Mouse (Mus musculus): ENCODE results near the gene Kbtbd13.
A peak's percentile ranks its signal among the peaks of the same experiment; 100 is the strongest.

The Kbtbd13 gene

DNA sequence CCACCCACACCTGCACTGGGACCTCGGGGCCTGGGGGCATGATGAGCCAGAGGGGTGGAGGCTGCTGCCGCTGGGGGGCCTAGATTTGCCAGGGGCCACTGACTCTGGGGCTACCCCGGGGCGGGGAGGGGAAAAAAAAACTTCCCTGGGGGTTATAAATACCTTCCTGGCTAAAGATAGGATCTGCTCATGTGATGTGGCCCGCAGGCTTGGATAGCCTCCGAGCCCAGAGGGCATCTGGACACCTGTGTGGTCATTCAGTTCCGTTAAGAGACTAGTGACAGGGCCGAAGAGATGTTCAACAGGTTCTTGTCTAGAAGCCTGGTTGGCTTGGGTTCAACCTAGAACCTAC lies at the start of gene Kbtbd13:
Gene Kbtbd13 (minus strand): TSS at position 40 of the 352 bp plus-strand sequence.
- DNase-seq, result no peak

DNA sequence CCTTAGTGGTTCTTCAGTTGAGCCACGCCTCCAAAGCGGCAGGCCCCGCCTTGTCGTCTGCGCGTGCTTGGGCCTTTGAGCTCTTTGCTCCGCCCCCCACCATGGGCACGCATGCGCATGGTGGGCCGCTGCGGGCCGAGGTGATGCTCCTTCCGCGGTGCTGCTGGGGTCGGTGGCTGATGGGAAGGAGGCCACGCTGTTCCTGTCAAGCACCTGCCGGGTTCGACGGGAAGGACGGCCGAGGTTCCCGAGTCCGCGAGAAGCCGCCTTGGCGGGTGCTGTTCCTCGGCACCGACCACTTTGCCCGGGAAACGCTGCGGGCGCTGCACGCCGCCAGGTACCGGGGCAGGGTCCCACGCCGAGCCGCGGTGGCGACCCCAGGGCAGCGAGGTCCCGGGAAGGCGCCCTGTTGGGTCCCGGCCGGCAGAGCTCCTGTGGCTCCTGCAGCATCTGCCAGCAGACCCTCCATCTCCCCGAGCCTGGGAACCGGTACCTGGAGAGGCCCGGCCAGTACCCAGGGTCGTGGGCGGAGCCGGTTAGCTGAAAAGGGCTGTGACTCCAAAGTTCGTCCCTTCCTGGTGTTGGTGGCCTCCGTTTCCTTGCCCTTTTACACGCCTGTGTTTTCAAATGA lies 44.3 kb upstream of the Kbtbd13 start, which contains the start of gene Mtfmt:
Gene Mtfmt (plus strand): TSS at position 112 of the 631 bp plus-strand sequence.
- DNase-seq, result peak; percentile 96 to 99

DNA sequence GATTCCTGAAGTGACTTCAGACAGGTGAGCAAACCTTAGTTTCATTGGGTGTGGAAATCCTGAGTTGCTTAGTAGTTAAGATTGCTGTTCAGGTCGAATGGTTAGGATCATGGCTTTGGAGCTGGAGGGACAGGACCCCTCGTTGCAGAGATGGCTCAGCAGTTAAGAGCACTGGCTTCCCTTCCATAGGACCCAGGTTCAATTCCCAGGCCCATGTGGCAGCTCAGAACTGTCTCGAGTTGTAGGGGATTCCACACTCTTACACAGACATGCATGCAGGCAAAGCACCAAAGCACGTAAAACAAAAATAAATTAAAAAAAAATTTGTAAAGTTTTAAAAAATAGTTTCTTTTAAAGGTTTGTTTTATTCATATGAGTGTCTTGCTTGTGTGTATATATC lies 43.8 kb upstream of the Kbtbd13 start:
- DNase-seq, result no peak

DNA sequence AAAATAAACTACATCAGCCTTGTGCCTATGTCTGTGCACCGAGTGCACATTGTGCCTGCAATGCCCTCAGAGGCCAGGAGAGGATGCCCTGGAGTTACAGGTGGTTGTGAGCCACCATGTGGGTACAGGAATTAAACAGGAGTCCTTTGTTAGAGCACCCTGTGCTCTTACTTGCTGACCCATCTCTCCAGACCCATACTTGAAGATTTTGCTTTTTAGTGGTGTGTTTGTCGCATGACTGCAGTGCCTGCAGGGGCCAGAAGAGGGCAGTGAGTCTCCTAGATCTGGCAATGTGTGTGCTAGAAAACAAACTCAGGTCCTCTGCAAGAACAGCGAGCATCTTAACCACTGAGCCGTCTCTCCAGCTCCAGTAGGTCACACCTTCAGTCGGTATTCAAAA lies 42.7 kb upstream of the Kbtbd13 start:
- DNase-seq, result peak; percentile 29 to 76

DNA sequence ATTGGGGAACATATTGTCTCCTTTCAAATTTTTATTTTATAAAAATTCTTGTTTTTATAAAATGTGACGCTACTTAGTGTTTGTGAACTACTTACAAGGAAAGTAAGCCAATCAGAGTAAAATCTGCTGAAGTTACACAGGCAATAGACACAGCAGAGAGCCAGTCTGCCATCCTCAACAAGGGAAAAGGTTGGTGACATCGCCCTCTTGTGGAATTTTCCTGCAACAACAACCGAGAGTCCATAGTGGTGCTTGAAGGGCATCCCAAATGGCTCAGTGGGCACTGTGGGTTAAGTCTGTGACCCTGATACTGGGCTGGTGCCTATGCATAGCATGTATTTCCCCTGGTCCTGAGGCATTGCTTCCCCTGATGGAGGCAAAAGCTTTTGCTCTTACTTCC lies 40.8 kb upstream of the Kbtbd13 start:
- DNase-seq, result peak; percentile 90 to 92

DNA sequence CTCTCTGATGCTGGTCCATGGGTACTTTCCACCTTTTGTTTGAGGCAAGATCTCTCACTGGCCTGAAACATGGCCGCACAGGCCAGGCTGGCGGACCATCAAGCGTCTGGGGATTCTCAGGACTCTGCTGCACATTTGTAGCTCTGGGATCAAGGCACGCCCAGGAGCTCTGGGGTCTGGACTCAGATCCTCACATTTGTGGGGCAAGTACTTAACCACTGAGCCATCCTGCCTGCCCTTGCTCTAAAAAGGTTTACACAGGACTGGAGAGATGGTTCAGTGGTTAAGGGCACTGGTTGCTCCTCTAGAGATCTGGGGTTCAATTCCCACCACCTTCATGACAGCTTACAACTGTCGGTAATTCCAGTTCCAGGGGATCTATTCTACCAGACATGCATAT lies 39.5 kb upstream of the Kbtbd13 start:
- no peak for DNase-seq

DNA sequence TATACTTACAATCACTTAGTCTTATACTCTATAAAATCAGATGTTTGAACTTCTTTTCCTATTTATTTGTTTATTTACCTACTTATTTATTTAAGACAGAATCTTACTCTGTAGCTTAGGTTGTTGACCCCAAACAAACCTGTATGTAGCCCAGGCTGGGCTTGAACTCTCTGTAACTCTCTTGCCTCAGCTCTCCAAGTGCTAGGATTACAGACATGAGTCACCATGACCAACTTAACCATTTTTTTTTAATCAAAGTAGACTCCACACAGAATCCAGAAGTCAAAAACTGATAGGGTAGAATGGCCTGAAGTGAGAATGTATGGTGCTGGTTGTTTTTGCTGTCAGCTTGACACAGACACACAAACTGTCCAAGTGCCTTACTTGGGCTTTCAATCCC lies 38.9 kb upstream of the Kbtbd13 start:
- DNase-seq, result no peak

DNA sequence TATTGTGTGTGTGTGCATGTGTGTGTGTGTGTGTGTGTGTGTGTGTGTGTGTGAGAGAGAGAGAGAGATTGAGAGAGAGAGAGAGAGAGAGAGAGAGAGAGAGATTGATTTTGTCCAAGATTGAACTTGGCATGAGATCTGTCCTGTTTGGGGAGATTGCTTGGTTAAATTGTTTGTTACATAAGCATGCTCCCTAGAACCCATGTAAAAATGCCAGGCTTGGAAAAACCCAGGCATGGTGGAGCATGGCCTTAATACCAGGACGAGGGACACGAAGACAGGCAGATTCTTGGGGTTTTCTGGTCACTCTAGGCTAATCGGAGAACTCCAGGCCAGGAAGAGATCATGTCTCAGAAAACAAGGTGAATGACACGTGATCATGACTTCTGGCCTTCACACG lies 36.6 kb upstream of the Kbtbd13 start:
- peak in 1 of 2 experiments; percentile 14 for DNase-seq

DNA sequence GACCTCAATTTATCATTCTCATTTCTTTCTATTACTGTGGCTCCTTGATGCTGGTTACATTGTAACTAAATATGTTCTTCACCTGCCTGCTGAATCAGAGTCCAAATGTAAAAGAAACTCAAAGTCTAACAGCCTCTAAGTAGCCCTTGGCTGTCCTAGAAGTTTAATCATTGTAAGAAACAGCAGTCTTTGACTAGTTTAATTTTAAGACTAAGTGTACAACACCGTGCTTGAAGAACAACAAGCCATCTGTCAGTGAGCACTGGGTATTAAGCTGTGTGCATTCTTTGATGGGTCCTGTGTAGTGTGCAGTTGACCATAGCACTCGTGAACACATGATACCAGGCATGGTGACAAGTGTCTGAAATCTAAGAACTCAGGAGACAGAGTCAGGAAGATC lies 36.1 kb upstream of the Kbtbd13 start:
- DNase-seq, result peak; percentile 30 to 71

DNA sequence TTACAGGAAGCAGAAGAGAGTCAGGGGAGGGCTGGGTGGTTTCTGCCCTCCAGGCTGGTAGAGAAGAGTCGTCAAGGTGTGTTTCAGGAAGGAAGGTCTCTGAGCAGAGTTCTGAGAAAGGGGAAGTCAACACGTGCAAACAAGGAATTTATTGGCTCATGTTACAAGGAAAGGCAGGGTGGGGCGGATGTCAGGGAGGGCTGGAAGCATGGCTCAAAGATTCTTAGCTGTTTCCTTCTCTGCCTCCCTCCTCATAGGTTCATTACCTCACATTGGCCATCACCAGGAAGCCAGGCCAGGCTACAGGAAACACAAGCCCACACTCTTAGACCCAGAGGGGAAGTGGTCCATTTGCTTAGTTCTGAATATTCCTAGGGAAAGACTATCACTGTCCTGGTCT lies 32.9 kb upstream of the Kbtbd13 start:
- no peak for DNase-seq

DNA sequence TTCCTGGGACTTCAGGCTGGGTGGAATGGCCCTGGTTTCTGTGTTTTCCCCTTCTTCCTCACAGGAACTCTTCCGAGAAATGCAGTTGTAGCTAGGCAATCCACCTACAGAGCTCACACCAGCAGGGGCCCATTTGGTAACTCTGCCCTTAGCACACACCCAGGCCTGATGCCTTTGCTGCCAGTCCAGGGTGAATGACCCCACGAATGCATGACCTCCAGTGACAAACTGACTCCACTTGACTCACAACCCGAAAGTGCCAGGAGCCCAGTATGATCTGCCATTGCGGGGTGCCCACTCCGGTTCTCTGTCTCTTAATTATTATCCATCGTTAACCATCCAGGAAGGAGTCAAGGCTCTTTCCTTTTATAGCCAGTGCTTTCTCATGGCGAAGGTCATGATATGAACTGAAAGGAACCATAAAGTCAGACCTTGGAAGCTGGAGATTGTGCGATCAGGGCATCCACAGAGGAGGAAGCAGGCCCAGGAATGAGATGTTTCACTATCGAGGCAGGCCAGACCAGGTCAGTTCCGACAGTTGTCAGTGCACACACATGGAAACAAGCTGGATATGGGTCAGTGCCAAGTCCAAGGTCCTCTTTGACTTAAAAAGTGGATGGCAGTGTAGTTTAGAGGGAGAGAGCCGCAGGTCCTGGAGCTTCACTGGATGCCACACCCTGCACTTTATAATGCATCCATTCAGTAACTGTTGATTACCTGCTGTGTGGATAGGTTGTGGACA lies 31.5 kb upstream of the Kbtbd13 start, which contains the start of gene Slc51b:
Gene Slc51b (minus strand): TSS at position 196 of the 742 bp plus-strand sequence.
- DNase-seq, result peak; percentile 80 to 86

DNA sequence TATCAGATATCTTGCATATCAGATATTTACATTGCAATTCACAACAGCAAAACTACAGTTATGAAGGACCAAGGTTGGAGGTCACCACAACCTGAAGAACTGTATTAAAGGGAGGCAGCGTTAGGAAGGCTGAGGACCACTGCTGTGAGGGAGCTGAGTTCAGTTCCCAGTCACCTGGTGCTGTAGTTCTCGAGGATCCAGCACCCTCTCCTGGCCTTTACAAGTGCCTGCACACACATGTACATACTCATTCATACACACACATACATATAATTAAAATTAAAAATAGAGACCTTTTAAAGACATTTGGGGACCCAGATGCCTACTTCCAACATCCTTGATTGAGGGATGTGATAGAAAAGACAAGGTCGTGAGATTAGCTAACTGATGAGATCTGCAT lies 28.2 kb upstream of the Kbtbd13 start:
- no peak for DNase-seq

DNA sequence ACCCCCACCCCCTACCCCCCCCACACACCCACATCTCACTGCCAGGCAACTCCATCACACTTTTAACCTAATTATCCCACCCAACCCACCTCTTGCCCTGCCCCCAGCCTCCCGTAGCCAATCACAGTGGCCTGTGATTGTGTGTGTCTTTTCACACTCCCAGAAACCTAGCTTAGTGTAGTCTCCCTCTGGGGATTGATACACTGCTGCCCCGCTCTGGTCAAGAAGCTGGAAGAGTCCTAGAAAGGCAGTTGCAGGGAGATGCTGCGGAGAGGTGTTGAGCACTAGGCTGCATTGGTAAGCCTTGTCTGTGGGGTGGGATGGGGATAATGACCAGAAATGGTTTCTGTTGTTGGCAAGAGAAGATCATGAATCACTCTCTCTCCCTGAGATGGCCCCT lies 26.3 kb upstream of the Kbtbd13 start:
- DNase-seq, result no peak

DNA sequence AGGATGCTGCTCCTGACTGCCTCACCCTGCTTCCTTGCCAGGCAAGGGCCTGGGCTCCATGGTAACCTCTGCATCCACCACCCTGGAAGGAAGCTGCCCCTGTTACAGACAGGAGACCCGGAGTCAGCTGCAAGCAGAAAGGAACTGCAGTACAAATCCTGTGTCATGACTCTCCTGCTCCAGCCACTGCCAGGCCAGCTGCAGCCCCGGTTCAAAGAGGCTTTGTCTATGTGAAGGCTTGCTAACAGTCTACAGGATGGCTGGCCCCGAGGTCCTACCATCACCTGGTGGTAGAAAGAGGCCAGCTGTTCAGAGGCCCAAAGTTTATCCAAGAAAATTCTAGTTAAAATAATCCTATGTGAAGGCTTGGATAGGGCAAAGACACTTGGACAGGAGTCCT lies 19.9 kb upstream of the Kbtbd13 start:
- DNase-seq, result no peak

DNA sequence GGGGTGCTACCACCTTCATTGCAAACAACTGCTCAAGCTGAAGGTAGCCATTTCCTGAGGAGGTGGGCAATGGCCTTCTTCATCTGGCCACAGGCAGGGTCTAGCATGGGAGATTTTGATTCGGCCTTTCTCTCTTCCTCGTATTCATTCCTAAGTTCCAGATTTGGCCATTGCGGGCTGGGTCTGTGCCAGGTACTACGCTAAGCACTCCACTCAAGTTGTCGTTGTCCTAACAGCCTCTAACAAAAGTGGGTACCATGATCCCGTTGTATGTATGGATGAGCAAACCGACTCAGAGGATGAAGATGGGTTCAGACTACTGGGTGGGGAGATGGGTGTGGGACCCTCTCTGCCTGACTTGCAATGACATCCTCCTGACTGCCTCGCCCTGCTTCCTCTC lies 18.9 kb upstream of the Kbtbd13 start:
- DNase-seq, result no peak

DNA sequence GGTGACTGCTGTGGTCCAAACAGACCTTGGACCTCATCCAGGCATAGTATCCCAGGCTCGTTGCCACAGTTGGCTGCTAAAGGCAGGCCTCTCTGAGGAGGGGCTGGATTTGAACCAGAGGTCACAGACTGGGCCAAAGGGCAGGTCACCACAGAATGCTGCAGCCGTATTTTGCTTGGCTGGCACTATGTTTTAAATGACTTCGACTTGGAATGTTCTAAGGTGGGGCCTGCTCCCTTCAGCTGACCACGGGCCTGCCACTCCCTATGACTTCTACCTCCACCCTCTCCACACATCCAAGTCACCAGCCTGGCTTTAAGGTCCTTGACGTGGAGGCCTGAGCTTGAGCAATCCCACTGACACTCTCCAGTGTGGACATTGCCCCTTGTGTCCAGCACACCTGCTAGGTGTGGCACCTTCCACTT lies 17.4 kb upstream of the Kbtbd13 start:
- DNase-seq, result peak; percentile 91 to 93

DNA sequence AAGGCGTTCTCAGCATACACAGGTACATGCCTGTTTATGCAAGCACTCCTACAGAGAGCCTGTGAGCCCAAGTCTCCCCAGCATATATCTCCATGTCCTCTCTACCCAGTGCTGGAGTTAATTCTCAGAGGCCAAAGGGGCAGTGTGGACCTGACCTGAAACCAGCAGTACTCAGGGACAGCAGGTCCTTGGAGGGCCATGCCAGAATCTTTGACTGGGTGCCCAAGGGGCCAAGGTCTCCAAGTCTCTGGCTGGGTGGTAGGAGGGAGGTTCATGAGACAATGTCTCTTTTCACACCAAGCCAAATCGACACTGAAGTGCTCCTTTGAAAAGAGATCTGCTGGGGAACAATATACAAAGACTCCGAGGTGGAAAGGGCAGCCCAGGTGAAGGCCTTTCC lies 16.4 kb upstream of the Kbtbd13 start:
- peak; percentile 76 to 79 for DNase-seq

DNA sequence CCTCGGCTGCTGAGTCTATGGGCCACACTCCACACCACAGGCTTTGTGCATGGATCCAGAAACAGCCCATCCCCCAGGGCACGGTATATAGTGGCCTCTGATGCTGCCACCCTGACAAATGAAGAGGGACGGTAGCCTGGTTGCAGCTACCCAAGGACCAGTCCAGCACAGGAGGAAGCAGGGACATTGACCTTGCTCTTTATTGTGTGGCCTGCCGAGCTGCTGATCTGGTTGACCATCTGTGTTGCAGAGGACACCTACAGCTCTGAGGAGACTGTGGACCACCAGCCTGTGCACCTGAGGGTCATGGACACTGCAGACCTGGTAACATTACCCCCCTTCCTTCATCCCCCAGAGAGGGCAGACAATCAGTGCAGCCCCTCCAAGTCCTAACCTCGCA lies 15.9 kb upstream of the Kbtbd13 start:
- no peak for DNase-seq

DNA sequence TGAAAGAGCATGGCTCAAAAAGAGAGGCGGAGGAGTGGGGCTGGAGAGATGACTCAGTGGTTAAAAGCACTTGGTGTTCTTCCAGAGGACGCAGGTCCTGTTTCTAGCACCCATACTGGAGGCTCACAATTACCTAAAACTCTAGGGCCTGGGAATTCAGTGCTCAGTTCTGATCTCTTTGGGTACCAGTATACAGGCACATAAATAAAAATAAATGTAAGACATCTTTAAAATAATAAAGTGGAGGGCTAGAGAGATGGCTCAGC lies 13.7 kb upstream of the Kbtbd13 start:
- DNase-seq, result no peak

DNA sequence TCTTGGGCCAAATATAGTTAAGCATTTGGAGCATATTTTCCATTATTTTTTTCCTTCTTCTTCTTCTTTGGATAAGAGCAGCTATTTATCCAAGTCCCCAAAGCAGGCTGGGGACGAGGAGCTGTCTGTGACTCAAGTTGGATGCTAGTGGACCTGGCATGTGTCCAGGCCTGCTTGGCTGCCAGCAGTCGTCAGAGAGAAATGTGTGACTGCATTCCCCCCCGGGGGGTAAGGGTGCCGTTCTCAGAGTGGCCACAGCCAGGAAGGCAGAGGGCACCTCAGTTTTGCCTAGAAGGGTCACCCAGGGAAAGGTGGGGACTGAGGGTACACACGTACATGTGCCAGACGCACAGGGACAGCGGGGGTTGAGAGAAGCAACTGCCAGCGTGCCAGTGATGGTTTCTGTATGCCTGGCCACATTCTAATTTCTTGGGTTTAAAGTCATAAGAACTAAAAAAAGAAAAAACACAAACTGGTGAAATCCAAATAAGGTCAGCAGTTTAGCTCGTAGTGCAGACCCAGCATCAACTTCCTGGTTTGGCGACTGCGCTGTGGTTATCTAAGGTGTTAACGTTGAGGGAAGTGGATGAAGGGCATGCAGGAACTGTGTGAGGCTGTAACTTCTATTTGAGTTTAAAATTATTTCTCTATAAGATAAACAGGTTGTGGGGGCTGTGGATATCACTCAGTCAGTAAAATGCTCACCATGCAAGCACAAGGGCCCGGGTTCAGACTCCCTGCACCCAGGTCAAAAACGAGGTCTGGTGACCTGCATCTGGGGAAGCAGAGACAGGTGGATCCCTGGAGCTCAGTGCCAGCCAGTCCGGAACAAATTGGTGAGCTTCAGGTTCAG lies 13.1 kb upstream of the Kbtbd13 start:
- peak; percentile 86 to 89 for DNase-seq

DNA sequence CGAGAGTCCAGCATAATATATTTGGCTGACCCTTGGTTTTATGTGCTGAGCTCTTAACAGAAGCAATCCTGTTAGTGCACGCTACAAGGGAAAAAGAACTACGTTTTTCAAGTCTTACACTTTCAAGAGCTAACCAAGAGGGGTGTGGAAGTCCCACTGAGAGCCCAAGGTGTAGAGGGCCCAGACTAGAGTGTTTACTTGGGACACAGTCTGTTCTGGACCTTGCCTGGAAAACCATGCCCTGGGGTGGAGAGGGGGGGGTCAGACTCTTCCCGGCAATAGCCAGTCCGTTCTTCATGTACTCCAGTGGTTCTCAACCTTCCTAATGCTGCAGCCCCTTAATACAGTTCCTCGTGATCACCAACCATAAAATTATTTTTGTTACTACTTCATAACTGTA lies 8.5 kb upstream of the Kbtbd13 start:
- DNase-seq, result peak in 1 of 2 experiments; percentile 44

DNA sequence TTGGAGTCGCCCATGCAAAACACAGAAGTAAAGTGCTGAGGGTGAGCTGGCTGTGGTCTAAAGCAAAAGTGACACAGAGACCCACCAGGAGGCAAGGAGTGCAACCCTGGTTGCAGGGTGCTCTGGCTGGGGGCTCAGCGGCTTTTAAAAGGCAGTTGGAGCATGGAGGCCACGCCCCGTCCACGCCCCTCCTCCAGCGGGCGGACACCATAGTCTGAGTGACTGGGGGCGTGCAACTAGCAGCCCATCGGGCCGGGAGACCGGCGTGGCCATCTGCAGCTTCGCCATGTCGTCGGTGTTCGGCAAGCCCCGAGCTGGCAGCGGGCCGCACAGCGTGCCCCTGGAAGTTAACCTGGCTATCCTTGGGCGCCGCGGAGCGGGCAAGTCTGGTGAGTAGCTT lies 6.8 kb upstream of the Kbtbd13 start, which contains the start of gene Rasl12:
Gene Rasl12 (plus strand): TSS at position 228 of the 400 bp plus-strand sequence.
- DNase-seq, result peak; percentile 67 to 85

DNA sequence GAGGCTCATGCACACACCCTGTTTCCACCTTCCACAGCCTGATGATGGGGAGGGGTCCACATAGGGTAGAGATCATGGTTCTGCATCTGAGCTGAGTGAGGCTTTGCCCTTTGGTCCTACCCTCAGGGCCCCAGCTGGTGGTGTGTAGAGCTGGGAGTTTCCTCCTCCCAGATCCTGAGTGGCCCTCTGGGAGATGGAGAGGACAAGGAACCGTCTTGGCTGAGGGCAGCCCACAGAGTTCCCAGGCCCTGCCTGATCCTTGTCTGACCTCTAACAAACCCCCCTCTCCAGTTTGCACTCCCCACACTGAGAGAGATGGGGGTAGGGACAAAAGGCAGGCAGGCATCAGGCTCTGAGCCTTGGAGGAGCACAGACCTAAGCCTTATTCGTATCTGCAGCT lies 2.9 kb upstream of the Kbtbd13 start:
- no peak for DNase-seq

DNA sequence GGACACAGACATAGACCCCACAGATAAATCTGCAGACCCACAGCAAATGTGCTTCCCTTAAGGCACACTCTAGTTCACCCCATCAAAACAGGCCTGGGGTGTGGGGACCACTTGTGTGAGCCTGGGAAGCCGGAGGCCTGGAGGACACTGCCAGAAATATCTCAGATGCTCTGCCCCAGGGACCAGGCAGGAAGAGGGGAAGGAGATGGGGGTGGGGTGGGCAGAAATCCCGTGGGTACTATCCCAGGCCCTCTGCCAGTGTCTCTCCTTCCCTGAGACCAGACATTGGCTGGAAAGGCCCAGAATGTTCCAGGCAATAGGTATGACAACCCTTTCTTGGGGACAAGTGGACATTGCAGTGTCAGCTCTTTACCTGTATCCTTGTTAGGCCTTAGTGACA lies 2.2 kb upstream of the Kbtbd13 start:
- no peak for DNase-seq
